Mouse (Mus musculus): ENCODE results near the gene Gemin4.

- TF ChIP-seq CTCF (IDR thresholded peaks at IDR 0.05): no peak
- TF ChIP-seq EP300 (IDR thresholded peaks at IDR 0.05): no peak
These were observed 36.4 kb upstream of the Gemin4 start for GRCm38 (mm10) chr11:76253918-76254264.

Measured in lung, postnatal 0 days (tissue).